Mouse (Mus musculus): ENCODE data around the gene Ankrd11. TPM values are rescaled to one million over a fixed set of nuclear protein-coding genes. Genes with fewer than 3 reads are reported as not detected.

Ankrd11 gene
- polyA plus RNA-seq, 1 experiment from 2014 or later, result 21.2 TPM

- Histone ChIP-seq H3K27ac (ENCODE audit: low read depth) (no peak overlapping the region), H3K36me3 (replicated peaks; ENCODE audit: insufficient read depth, low read length) (peaks cover 8% of the 10 kb centered on the region; the same call in 1 of the 2 replicates), H3K4me1 (ENCODE audit: insufficient read depth) (peaks cover 22% of the 10 kb centered on the region), H3K9ac (replicated peaks) (no peak overlapping the region), H3K9me3 (ENCODE audit: low read length) (no peaks in the 10 kb centered on the region), H3K4me3 (ENCODE audit: low read depth, low read length) (no peak overlapping the region), H3K4me2 (ENCODE audit: low read depth, low read length) (no peak overlapping the region), H3K27me3 (ENCODE audit: insufficient read depth, low read length) (no peaks in the 10 kb centered on the region)
- no peak for DNase-seq
- no peak for ATAC-seq
- 57% methylated on average over 4 of the region's 4 CpGs for WGBS (ENCODE audit: insufficient replicate concordance)
- TF ChIP-seq EP300 (IDR thresholded peaks at IDR 0.05; ENCODE audit: low read depth), result no peak
- no peak for TF ChIP-seq CTCF (IDR thresholded peaks at IDR 0.05; ENCODE audit: low read depth)
Observed at GRCm38 (mm10) chr8:122976046-122976445, 66.0 kb downstream of the Ankrd11 start.

- no peak for ATAC-seq
- 79% methylated on average over 3 of the region's 3 CpGs for WGBS (ENCODE audit: insufficient replicate concordance)
- no peak for TF ChIP-seq CTCF (IDR thresholded peaks at IDR 0.05; ENCODE audit: low read depth)
- TF ChIP-seq EP300 (IDR thresholded peaks at IDR 0.05; ENCODE audit: low read depth), result no peak
Observed at GRCm38 (mm10) chr8:122969964-122970620, 72.0 kb downstream of the Ankrd11 start.

GRCm38 (mm10) chr8:122968145-122968544 is 73.9 kb downstream of the Ankrd11 start:
- WGBS (ENCODE audit: insufficient replicate concordance), result 79% methylated on average over 3 of the region's 3 CpGs
- Histone ChIP-seq H3K4me3 (ENCODE audit: low read depth, low read length) (no peak overlapping the region), H3K9ac (replicated peaks) (no peak overlapping the region), H3K9me3 (ENCODE audit: low read length) (no peaks in the 10 kb centered on the region), H3K36me3 (replicated peaks; ENCODE audit: insufficient read depth, low read length) (peaks cover 22% of the 10 kb centered on the region), H3K27ac (ENCODE audit: low read depth) (no peak overlapping the region), H3K4me1 (ENCODE audit: insufficient read depth) (peaks cover 13% of the 10 kb centered on the region), H3K4me2 (ENCODE audit: low read depth, low read length) (no peak overlapping the region), H3K27me3 (ENCODE audit: insufficient read depth, low read length) (no peaks in the 10 kb centered on the region)
- ATAC-seq, result no peak
- TF ChIP-seq EP300 (IDR thresholded peaks at IDR 0.05; ENCODE audit: low read depth) (no peak), CTCF (IDR thresholded peaks at IDR 0.05; ENCODE audit: low read depth) (no peak)
- DNase-seq, result no peak

More at GRCm38 (mm10) chr8:122969964-122970620, 72.0 kb downstream of the Ankrd11 start:
- Histone ChIP-seq H3K9ac (replicated peaks) (no peak overlapping the region), H3K9me3 (ENCODE audit: low read length) (no peaks in the 10 kb centered on the region), H3K4me1 (ENCODE audit: insufficient read depth) (no peaks in the 10 kb centered on the region), H3K27ac (ENCODE audit: low read depth) (no peak overlapping the region), H3K36me3 (replicated peaks; ENCODE audit: insufficient read depth, low read length) (peaks cover 18% of the 10 kb centered on the region), H3K27me3 (ENCODE audit: insufficient read depth, low read length) (no peaks in the 10 kb centered on the region), H3K4me3 (ENCODE audit: low read depth, low read length) (no peak overlapping the region), H3K4me2 (ENCODE audit: low read depth, low read length) (no peak overlapping the region)
- DNase-seq, result no peak

- no peak for ATAC-seq
- WGBS (ENCODE audit: insufficient replicate concordance), result 46% methylated on average over 3 of the region's 3 CpGs
Observed at GRCm38 (mm10) chr8:122966638-122967037, 75.4 kb downstream of the Ankrd11 start.

GRCm38 (mm10) chr8:122962046-122962445 is 80.0 kb downstream of the Ankrd11 start:
- DNase-seq (no peak), ATAC-seq (no peak)
- TF ChIP-seq CTCF (IDR thresholded peaks at IDR 0.05; ENCODE audit: low read depth), result no peak
- TF ChIP-seq EP300 (IDR thresholded peaks at IDR 0.05; ENCODE audit: low read depth), result no peak
- H3K27me3 ChIP-seq (ENCODE audit: insufficient read depth, low read length), result no peaks in the 10 kb centered on the region
- H3K4me3 ChIP-seq (ENCODE audit: low read depth, low read length), result no peak overlapping the region
- H3K4me2 ChIP-seq (ENCODE audit: low read depth, low read length), result 0 out of 2 replicates have a peak overlapping the region, but pooled peaks have one; percentile 38
- peaks cover 55% of the 10 kb centered on the region for H3K4me1 ChIP-seq (ENCODE audit: insufficient read depth)
- WGBS (ENCODE audit: insufficient replicate concordance), result 34% methylated on average over 5 of the region's 5 CpGs
- no peak overlapping the region for H3K9ac ChIP-seq (replicated peaks)
- peak overlapping the region; percentile 39 for H3K27ac ChIP-seq (ENCODE audit: low read depth)
- no peaks in the 10 kb centered on the region for H3K9me3 ChIP-seq (ENCODE audit: low read length)
- peaks cover 6% of the 10 kb centered on the region; the same call in 1 of the 2 replicates for H3K36me3 ChIP-seq (replicated peaks; ENCODE audit: insufficient read depth, low read length)

More at GRCm38 (mm10) chr8:122966638-122967037, 75.4 kb downstream of the Ankrd11 start:
- Histone ChIP-seq H3K27me3 (ENCODE audit: insufficient read depth, low read length) (no peaks in the 10 kb centered on the region), H3K9ac (replicated peaks) (no peak overlapping the region), H3K27ac (ENCODE audit: low read depth) (no peak overlapping the region), H3K9me3 (ENCODE audit: low read length) (no peaks in the 10 kb centered on the region), H3K4me1 (ENCODE audit: insufficient read depth) (peaks cover 24% of the 10 kb centered on the region), H3K4me3 (ENCODE audit: low read depth, low read length) (no peak overlapping the region), H3K36me3 (replicated peaks; ENCODE audit: insufficient read depth, low read length) (peaks cover 20% of the 10 kb centered on the region), H3K4me2 (ENCODE audit: low read depth, low read length) (no peak overlapping the region)
- no peak for DNase-seq
- TF ChIP-seq CTCF (IDR thresholded peaks at IDR 0.05; ENCODE audit: low read depth) (no peak), EP300 (IDR thresholded peaks at IDR 0.05; ENCODE audit: low read depth) (no peak)

DNA sequence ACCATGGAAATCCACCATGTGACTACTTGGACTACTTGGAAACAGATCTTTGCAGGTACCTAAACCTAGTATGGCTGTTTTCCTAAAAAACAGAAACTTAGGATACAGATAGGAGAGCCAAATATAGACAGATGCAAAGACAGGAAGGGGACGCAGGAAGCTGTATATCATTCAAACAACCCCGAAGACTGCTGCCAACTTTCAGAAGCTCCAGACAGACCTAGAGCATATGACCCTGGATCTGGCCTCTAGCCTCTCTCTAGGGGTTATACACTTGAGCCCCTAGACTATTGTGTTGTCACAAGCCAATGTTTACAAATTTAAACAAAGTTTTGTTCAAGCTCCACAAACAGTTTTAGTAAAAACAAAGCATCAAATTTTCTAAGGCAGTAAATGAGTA is 80.6 kb downstream of the Ankrd11 start:
- Histone ChIP-seq H3K4me2 (ENCODE audit: low read depth, low read length) (peak overlapping the region; percentile 38; the same call in 1 of the 2 replicates), H3K27me3 (ENCODE audit: insufficient read depth, low read length) (no peaks in the 10 kb centered on the region), H3K36me3 (replicated peaks; ENCODE audit: insufficient read depth, low read length) (peaks cover 6% of the 10 kb centered on the region; the same call in 1 of the 2 replicates), H3K4me1 (ENCODE audit: insufficient read depth) (peaks cover 61% of the 10 kb centered on the region), H3K9me3 (ENCODE audit: low read length) (no peaks in the 10 kb centered on the region), H3K27ac (ENCODE audit: low read depth) (peak overlapping the region; percentile 39), H3K4me3 (ENCODE audit: low read depth, low read length) (no peak overlapping the region), H3K9ac (replicated peaks) (no peak overlapping the region; the same call in 1 of the 2 replicates)
- ATAC-seq (no peak), DNase-seq (no peak)
- WGBS (ENCODE audit: insufficient replicate concordance), result 8% methylated on average over 2 of the region's 2 CpGs
- TF ChIP-seq CTCF (IDR thresholded peaks at IDR 0.05; ENCODE audit: low read depth) (no peak), EP300 (IDR thresholded peaks at IDR 0.05; ENCODE audit: low read depth) (no peak)
